Mouse (Mus musculus) small intestine, adult 2 months (tissue): Measurements from ENCODE around the gene Gm20441. TPM values are rescaled to one million over a fixed set of nuclear protein-coding genes. Genes with fewer than 3 reads are reported as not detected.
"Not testable (repeated sequence)": the region's sequence is repeated elsewhere in the genome, so short reads cannot be mapped to it uniquely, and the experiment has no call there.

ENCODE experiments used
- H3K27ac ChIP-seq: fragments of 200-500 bp; 2 replicates; pipeline ENCODE4 v1.5.1; 2012; ENCODE audit warnings: low read depth, low read length, control low read depth, inconsistent platforms; ENCODE audit not compliant: insufficient read depth
- H3K27me3 ChIP-seq: fragments of 200-500 bp; 2 replicates; pipeline ENCODE4 v1.6.1; 2012; ENCODE audit warnings: mild to moderate bottlenecking, moderate library complexity, low read length, inconsistent platforms; ENCODE audit not compliant: control insufficient read depth, insufficient read depth
- H3K36me3 ChIP-seq: fragments of 200-500 bp; 2 replicates; pipeline ENCODE4 v1.6.1; 2012; ENCODE audit warnings: mild to moderate bottlenecking, low read length, control low read depth, inconsistent platforms; ENCODE audit not compliant: control insufficient read depth, insufficient read depth
- H3K4me1 ChIP-seq: fragments of 200-500 bp; 2 replicates; pipeline ENCODE4 v1.6.1; 2012; ENCODE audit warnings: low read length, inconsistent platforms, mixed read lengths; ENCODE audit not compliant: control insufficient read depth, insufficient read depth, insufficient read length
- H3K4me3 ChIP-seq: fragments of 200-500 bp; 2 replicates; pipeline ENCODE4 v1.5.1; 2012; ENCODE audit warnings: low read depth, mild to moderate bottlenecking, control low read depth, inconsistent platforms, low read length, moderate library complexity
- CTCF ChIP-seq: fragments of 200-500 bp; IDR thresholded peaks from 2 replicates; pipeline ENCODE4 v1.5.1; 2012; ENCODE audit warnings: low read depth, mild to moderate bottlenecking, control low read depth, inconsistent platforms, low read length, moderate library complexity, mixed read lengths; ENCODE audit not compliant: insufficient replicate concordance, insufficient read length; ENCODE audit errors: extremely low read depth
- POLR2A ChIP-seq: fragments of 200-500 bp; IDR thresholded peaks from 2 replicates; pipeline ENCODE4 v1.6.1; 2012; ENCODE audit warnings: low read depth, mild to moderate bottlenecking, control low read depth, inconsistent platforms, low read length, moderate library complexity
- WGBS: fragments of 180-500 bp; shearing (Covaris S2); methylation state at CpG from one replicate; pipeline ENCODE4 v1.1.7; 2018; 5-methylcytosine and 5-hydroxymethylcytosine counted together
- polyA plus RNA-seq: library from polyadenylated mRNA; depleted of rRNA; stranded (reverse); fragments of >200 nt; gene quantifications from 2 replicates; pipeline ENCODE4 v1.2.3, GENCODE M21; 2012

The Gm20441 gene
- polyA plus RNA-seq, 1 experiment: not detected

DNA sequence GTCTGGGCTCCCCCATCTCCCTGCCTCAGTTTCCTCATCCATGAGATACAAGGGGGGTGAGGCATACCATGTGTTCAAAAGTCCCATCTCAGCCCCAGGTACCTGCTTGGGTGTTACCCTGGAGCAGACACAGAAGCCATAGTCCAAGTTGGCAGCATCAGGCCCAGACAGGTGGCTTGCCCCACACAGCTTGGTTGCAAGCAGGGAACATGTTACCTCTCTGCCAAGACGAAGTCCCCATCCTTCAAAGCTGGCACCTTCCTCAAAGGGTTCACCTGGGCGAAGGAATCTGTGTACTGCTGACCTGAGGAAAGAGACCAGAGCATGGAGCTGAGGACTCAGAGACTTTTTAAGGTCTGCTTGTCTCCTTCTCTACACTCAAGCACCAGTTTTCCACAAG, 2.9 kb downstream of the Gm20441 start:
- WGBS: 89% methylated on average over 2 of the region's 2 CpGs
- Histone ChIP-seq H3K27ac (no peak overlapping the region), H3K27me3 (no peaks in the 10 kb centered on the region)

GRCm38 (mm10) chr10:75776562-75776961, 4.2 kb downstream of the Gm20441 start:
- 92% methylated on average over 6 of the region's 6 CpGs for WGBS
- Histone ChIP-seq H3K4me1 (peaks cover 11% of the 10 kb centered on the region; the same call in 1 of the 2 replicates), H3K4me3 (no peak overlapping the region), H3K27me3 (no peaks in the 10 kb centered on the region), H3K27ac (no peak overlapping the region), H3K36me3 (peaks cover 8% of the 10 kb centered on the region; the same call in 1 of the 2 replicates)
- TF ChIP-seq POLR2A (no peak), CTCF (no peak)

More for the DNA sequence above, 2.9 kb downstream of the Gm20441 start:
- H3K36me3 ChIP-seq: peaks cover 8% of the 10 kb centered on the region; the same call in 1 of the 2 replicates
- no peak overlapping the region for H3K4me3 ChIP-seq
- H3K4me1 ChIP-seq: peaks cover 9% of the 10 kb centered on the region; the same call in 1 of the 2 replicates
- no peak for TF ChIP-seq CTCF
- no peak for TF ChIP-seq POLR2A

DNA sequence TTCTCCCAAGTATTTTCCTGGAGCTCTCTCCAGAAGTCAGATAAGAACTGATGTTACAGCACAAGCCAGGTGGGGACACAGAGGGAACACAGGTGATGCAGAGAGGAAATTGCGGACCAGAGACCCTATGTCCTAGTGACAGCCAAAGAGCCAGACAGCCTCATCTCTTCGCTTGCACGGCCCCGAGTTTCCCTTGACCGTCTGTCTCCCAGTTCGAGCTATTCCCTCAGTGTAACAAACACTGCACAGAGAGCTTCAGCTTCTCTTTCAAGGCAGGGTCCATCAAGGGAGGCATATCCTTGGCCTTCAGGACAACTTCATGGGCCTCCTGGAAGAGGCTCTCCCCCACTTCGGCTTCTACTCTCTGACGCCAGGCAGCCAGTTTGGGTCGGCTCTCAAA, 6.2 kb downstream of the Gm20441 start:
- WGBS: 91% methylated on average over 9 of the region's 9 CpGs
- TF ChIP-seq CTCF: no peak
- TF ChIP-seq POLR2A: no peak
- no peaks in the 10 kb centered on the region for H3K27me3 ChIP-seq

GRCm38 (mm10) chr10:75774102-75774501, 6.7 kb downstream of the Gm20441 start:
- H3K27me3 ChIP-seq: no peaks in the 10 kb centered on the region
- peaks cover 8% of the 10 kb centered on the region; the same call in 1 of the 2 replicates for H3K36me3 ChIP-seq
- H3K4me1 ChIP-seq: peaks cover 4% of the 10 kb centered on the region; the same call in 1 of the 2 replicates
- no peak overlapping the region for H3K4me3 ChIP-seq
- H3K27ac ChIP-seq: no peak overlapping the region
- TF ChIP-seq CTCF (no peak), POLR2A (no peak)
- 74% methylated on average over 5 of the region's 5 CpGs for WGBS

More for the DNA sequence above, 6.2 kb downstream of the Gm20441 start:
- H3K36me3 ChIP-seq: peaks cover 8% of the 10 kb centered on the region; the same call in 1 of the 2 replicates
- peaks cover 4% of the 10 kb centered on the region; the same call in 1 of the 2 replicates for H3K4me1 ChIP-seq
- no peak overlapping the region for H3K4me3 ChIP-seq
- no peak overlapping the region for H3K27ac ChIP-seq

DNA sequence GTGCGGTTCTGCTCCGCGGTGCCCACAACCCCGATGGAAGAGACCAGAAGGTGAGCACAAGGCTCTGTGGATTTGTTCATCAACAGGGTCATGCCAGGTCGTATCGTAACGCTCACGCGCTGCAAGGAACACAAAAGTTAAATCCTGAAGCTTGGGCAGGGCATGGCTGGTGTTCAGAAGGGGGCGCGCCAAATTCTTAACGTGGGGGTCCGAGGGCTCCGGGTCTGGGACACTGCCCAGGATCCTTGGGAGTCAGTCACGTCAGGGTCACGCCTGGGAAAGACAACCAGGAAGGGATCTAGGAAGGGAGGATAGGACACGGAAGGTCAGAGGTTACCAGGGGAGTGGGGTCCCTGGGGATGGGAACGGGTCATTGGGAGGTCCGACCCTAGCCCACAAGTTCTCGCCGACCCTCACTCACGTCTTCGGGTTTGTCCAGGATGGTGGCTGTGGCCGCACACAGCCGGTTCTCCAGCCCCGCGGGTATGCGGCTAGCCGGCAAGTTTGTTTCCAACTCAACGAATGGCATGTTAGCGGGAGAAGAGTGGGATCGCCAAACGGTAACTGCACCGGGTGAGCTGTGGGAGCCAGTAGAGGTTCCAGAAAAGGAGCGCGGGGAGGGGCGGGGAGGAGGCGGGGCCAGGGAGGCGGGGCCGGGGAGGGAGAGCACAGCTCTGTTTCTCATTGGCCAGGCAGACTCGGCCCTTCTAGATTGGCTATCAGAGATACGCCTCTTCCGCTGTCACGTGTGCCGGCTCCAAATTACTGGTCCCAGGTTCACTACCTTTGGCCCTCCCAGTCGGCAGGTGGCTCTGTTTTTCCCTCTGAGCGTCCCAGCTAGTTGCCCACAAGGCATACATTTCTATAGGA, 7.7 kb downstream of the Gm20441 start, which contains the start of gene Ddt:
Ddt (minus strand) TSS at position 620 of the 870 bp plus-strand sequence.
- H3K4me1 ChIP-seq: peaks cover 4% of the 10 kb centered on the region; the same call in 1 of the 2 replicates
- TF ChIP-seq CTCF: no peak
- TF ChIP-seq POLR2A: peak; percentile 77; the same call in 1 of the 2 replicates
- peak within 1 kb of the TSS; percentile 78 for H3K4me3 ChIP-seq
- H3K27ac ChIP-seq: peak within 1 kb of the TSS; percentile 47; the same call in 1 of the 2 replicates
- WGBS: 1% methylated on average over 47 of the region's 47 CpGs
- peaks cover 8% of the 10 kb centered on the region; the same call in 1 of the 2 replicates for H3K36me3 ChIP-seq
- no peaks in the 10 kb centered on the region for H3K27me3 ChIP-seq

GRCm38 (mm10) chr10:75767756-75768155, 13.0 kb downstream of the Gm20441 start:
- H3K27me3 ChIP-seq, H3K4me3 ChIP-seq, H3K36me3 ChIP-seq, H3K27ac ChIP-seq, H3K4me1 ChIP-seq: not testable (repeated sequence)
- WGBS: 39% methylated on average over 5 of the region's 5 CpGs

- whole genome bisulfite sequencing: 59% methylated on average over 6 of the region's 6 CpGs
- Histone ChIP-seq H3K4me1 (peaks cover 6% of the 10 kb centered on the region), H3K4me3 (no peak overlapping the region), H3K27ac (no peak overlapping the region; the same call in 1 of the 2 replicates), H3K36me3 (no peaks in the 10 kb centered on the region), H3K27me3 (no peaks in the 10 kb centered on the region)
- TF ChIP-seq CTCF (no peak), POLR2A (no peak)
Observed at GRCm38 (mm10) chr10:75766856-75767255, 13.9 kb downstream of the Gm20441 start.
